8 mouse cellular contexts compared by ENCODE assay signal in genomic region chr17:27165054-27165773, GRCm38 (mm10). TPM values are rescaled to one million over a fixed set of nuclear protein-coding genes. Genes with fewer than 3 reads are reported as not detected.
A peak's percentile ranks its signal among the peaks of the same experiment; 100 is the strongest.
DNase-seq lines count a peak whose midpoint lies in the region; ATAC-seq and TF ChIP-seq lines count a peak whose summit lies in the region.

No protein-coding gene starts in this region.

- no peaks in the 10 kb centered on the region for H3K9me3 ChIP-seq in kidney, postnatal 0 days (replicated peaks; ENCODE audit: low read length)
- H3K9me3 ChIP-seq in stomach, embryonic 16.5 days (replicated peaks; ENCODE audit: control insufficient read depth, low read length) = no peaks in the 10 kb centered on the region

- no peak for ATAC-seq in kidney, postnatal 0 days (replicated peaks; ENCODE audit: low FRiP score, low read depth)
- peak; percentile 39; the same call in 1 of the 2 replicates for ATAC-seq in stomach, embryonic 16.5 days (ENCODE audit: insufficient read depth, low FRiP score)
- no peak for ATAC-seq in inflammation-experienced regulatory T-cells, adult 6 months

- no peak overlapping the region for H3K27ac ChIP-seq in kidney, postnatal 0 days
- 0 out of 2 replicates have a peak overlapping the region, but pooled peaks have one; percentile 4 for H3K27ac ChIP-seq in stomach, embryonic 16.5 days (ENCODE audit: low read length)

- H3K4me3 ChIP-seq in kidney, postnatal 0 days (replicated peaks; ENCODE audit: low read depth, low read length) = no peak overlapping the region
- H3K4me3 ChIP-seq in stomach, embryonic 16.5 days (replicated peaks; ENCODE audit: low read length) = no peak overlapping the region

- H3K9ac ChIP-seq in kidney, postnatal 0 days (ENCODE audit: low read depth, low read length) = no peak overlapping the region
- no peak overlapping the region for H3K9ac ChIP-seq in stomach, embryonic 16.5 days (ENCODE audit: low read length)

- H3K4me1 ChIP-seq in kidney, postnatal 0 days (replicated peaks; ENCODE audit: insufficient read depth, low read length) = no peaks in the 10 kb centered on the region
- H3K4me1 ChIP-seq in stomach, embryonic 16.5 days (ENCODE audit: control insufficient read depth, insufficient read depth, low read length) = no peaks in the 10 kb centered on the region; the same call in 1 of the 2 replicates

- no peak overlapping the region for H3K4me2 ChIP-seq in kidney, postnatal 0 days (ENCODE audit: low read length)
- no peak overlapping the region for H3K4me2 ChIP-seq in stomach, embryonic 16.5 days (ENCODE audit: low read depth, low read length)

- no peaks in the 10 kb centered on the region for H3K27me3 ChIP-seq in kidney, postnatal 0 days (ENCODE audit: insufficient read depth, low read length)
- no peaks in the 10 kb centered on the region for H3K27me3 ChIP-seq in stomach, embryonic 16.5 days (ENCODE audit: control insufficient read depth, insufficient read depth, low read length)

- peak; percentile 58 for DNase-seq in layer of hippocampus, adult 11-12 months (ENCODE audit: low spot score)
- no peak for DNase-seq in layer of hippocampus, adult 9-11 months
- peak; percentile 54 for DNase-seq in R1 (ENCODE audit: low read depth, low spot score)
- DNase-seq in cerebellum, postnatal 4 days (ENCODE audit: low spot score in 2 of 2) = peak; percentile 44 to 74
- peak; percentile 71 for DNase-seq in kidney, postnatal 0 days (ENCODE audit: low spot score)
- DNase-seq in lung, postnatal 14 days = peak; percentile 54

- WGBS in kidney, postnatal 0 days = 56% methylated on average over 8 of the region's 8 CpGs
- WGBS in stomach, embryonic 16.5 days = 54% methylated on average over 8 of the region's 8 CpGs

- no peaks in the 10 kb centered on the region for H3K36me3 ChIP-seq in kidney, postnatal 0 days (ENCODE audit: insufficient read depth, low read length)
- no peaks in the 10 kb centered on the region for H3K36me3 ChIP-seq in stomach, embryonic 16.5 days (ENCODE audit: control insufficient read depth, insufficient read depth, low read length)

- peak; percentile 77 for TF ChIP-seq CTCF in kidney, postnatal 0 days (IDR thresholded peaks at IDR 0.05; ENCODE audit: low read depth)

RNA-seq across cellular contexts. Expression of gene Ip6k3, which starts 2.4 kb away (rescaled TPM):
- 0.18 and 0.43 TPM in 2 replicates for polyA plus RNA-seq in kidney, postnatal 0 days (2015; fragmentation: Nextera tagmentation; extraction: Ambion mirVana)
- 0.34 and 1.3 TPM in 2 replicates for polyA plus RNA-seq in stomach, embryonic 16.5 days (2015; fragmentation: Nextera tagmentation; extraction: Ambion mirVana)
- polyA plus RNA-seq in inflammation-experienced regulatory T-cells, adult 6 months (2017; shearing (Covaris generic)) = not detected

RNA-seq across cellular contexts. Expression of gene Uqcc2, which starts 31.5 kb away (rescaled TPM):
- polyA plus RNA-seq in kidney, postnatal 0 days (2015; fragmentation: Nextera tagmentation; extraction: Ambion mirVana) = 286 and 315 TPM in 2 replicates
- polyA plus RNA-seq in stomach, embryonic 16.5 days (2015; fragmentation: Nextera tagmentation; extraction: Ambion mirVana) = 243 and 267 TPM in 2 replicates
- polyA plus RNA-seq in inflammation-experienced regulatory T-cells, adult 6 months (2017; shearing (Covaris generic)) = 100 to 1,000 TPM; 123 to 139 (median 128) TPM

RNA-seq across cellular contexts. Expression of gene Lemd2, which starts 39.1 kb away (rescaled TPM):
- polyA plus RNA-seq in kidney, postnatal 0 days (2015; fragmentation: Nextera tagmentation; extraction: Ambion mirVana) = 14.0 and 18.0 TPM in 2 replicates
- 8.2 and 9.5 TPM in 2 replicates for polyA plus RNA-seq in stomach, embryonic 16.5 days (2015; fragmentation: Nextera tagmentation; extraction: Ambion mirVana)
- polyA plus RNA-seq in inflammation-experienced regulatory T-cells, adult 6 months (2017; shearing (Covaris generic)) = 10 to 100 TPM in 2 of 3 experiments, 1 to 10 TPM in 1; 9.2 to 13.0 (median 11.9) TPM
